Mouse (Mus musculus) urinary bladder, postnatal 4 days (tissue): ENCODE data around the gene Ncmap.
"Not testable (repeated sequence)": the region's sequence is repeated elsewhere in the genome, so short reads cannot be mapped to it uniquely, and the experiment has no call there.

Experiments used
- DNase-seq, 2 experiments: peaks; one replicate each; pipeline ENCODE4 v3.0.0; 2021 to 2022; ENCODE audit warnings: low spot score in 2 of 2

Gene Ncmap

DNA sequence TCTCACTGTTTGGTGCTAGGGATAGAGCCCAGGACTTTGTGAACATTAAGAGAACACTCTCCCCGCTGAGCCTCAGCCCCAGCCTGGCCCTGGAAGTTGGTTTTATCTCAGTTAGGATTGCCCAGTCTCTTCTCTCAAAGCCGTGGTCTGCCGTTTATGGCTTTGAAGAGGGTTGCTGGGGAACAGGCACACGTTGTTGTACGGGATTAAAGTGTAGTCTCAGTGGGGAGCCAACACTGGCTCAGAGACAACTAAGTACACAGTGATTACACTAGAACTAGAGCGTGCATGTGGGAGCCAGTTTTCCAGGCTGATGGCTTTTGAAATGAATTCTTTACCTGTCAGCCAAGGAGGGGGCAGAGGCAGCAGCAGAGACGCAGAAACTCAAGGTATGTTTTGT, 3.9 kb upstream of the Ncmap start:
- DNase-seq, result no peak

DNA sequence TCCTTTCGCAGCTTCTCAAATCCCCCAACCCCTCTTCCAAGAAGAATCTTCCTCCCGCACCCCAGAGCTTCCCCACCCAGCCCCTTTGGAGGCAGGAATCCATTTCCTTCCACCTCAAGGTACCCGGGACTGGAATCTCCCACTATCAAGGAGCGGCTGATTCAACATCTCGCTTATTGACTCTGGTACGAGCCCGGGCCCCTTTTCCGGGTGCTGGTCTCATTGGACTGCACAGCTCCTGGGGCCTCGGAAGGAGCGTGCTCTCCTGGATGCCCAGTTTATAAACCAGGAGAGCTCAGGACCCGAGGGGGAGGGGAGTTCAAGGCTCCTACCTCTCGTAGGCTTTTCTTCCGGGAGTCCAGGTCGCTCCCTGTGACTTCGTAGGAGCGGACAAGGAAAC, 476 bp downstream of the Ncmap start:
- DNase-seq, result no peak

DNA sequence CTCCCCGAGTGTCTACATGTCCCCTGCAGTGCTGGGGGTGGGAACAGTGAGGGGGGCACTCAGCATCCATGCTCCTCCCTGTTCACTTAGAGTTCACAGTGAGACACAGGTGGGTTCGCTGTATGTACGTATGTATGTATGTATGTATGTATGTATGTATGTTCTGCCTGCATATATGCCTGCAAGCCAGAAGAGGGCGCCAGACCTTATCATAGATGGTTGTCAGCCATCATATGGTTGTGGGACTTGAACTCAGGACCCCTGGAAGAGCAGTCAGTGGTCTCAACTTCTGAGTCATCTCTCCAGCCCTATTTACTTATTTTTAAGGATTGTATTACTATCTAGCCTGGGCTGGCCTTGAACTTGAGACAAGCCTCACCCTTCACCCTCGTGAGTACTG, 1.7 kb downstream of the Ncmap start:
- DNase-seq, result no peak

DNA sequence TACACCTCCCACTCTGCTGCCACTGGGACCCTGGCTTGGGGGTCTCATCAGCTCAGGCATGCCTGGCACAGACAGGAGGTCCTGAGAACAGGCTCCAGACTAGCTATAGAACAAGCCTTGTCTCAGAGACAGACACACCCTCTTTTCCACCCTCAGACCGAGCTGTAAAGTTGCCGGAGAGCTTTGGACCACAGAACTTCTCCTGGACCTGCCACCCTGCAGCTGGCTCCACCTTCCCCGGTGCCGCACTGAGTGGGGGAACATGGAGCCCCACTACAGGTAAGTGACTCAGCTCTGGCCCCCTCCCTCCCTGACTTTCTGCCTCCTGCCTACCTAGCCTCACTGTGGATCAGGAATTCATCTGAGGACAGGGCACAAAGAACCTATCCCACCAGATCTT, 2.7 kb downstream of the Ncmap start:
- no peak for DNase-seq

DNA sequence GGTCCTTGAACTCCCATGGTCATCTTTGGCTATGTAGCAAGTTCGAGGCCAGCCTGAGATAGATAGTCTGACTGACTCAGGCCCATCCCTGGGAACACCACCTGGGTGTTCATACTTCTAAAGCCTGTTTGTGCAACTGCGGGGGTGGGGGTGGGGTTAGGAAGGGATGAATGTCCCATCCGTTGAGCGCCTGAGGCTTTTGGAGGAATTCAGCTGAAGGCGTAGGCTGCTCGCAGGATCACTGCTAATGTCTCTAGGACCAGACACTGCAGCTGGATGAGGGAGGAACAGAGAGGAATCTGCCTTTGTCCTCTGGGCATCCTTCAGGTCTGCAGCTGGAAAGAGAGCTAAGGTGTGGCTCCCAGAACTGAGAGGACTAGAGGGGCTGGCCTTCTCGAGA, 3.4 kb downstream of the Ncmap start:
- DNase-seq, result no peak

DNA sequence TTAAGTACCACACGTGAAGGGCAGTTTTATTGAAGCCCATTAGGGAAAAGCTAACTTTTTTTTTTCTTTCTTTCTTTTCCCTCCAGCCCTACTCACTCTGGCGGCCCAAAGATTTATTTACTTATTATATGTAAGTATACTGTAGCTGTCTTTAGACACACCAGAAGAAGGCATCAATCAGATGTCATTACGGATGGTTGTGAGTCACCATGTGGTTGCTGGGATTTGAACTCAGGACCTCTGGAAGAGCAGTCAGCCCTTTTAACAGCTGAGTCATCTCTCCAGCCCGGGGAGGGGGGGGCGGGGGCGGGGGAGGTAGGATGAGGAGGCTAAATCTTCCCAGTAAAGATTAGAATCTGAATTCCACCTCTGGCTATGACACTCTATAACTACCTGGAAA, 4.6 kb downstream of the Ncmap start:
- no peak for DNase-seq

DNA sequence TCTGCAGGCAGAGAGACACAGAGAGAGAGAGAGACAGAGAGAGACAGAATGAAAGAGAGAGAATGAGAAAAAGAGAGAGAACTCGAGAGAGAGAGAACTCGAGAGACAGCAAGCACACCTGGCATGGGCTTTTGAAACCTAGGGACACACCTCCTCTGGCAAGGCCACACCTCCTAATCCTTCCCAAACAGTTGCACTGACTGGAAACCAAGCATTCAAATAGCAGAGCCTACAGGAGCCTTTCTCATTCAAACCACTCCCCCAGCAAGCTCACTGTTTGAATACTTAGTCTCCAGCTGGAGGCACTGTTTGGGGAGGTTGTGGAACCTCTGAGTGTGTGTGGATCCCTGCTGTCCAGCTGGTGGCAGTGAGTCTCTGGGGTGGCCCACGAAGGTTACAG, 5.2 kb downstream of the Ncmap start:
- no peak for DNase-seq

DNA sequence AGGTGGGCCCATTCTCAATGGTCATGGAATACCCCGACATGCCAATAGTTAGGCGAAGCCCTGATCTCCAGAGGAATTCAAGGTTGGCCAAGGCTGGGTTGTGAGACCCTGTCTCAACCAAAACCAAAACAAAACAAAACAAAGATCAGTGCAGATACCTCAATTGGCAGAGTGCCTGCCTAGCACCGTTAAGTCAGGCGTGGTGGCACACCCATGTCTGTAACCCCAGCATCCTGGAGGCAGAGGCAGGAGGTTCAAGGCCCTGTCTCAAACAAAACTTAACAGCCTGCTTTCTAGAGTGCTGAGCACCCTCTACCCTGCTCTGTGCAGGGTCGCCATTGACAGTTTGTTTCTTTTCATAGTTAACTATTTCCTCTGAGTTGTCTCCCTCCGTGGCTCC, 7.0 kb downstream of the Ncmap start:
- no peak for DNase-seq

DNA sequence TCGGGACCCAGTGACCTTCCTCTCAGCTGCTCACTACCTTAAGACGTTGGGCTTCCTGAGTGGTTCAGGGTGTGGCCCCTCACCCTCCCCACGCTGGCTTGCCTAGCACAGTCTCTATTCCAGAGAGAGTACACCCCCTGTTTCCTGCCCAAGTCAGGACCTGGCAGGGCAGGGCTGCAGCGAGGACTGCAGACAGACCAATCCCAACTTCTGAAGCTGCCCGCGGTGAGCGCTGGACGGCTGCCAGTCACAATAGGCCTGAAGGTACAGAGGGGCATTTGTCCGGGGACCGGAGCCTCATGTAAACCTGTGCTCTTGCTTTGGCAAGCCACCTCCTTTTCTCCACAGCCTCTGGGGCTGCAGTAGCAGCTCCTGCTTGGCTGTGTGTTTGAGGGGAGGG, 12.4 kb downstream of the Ncmap start:
- no peak for DNase-seq

DNA sequence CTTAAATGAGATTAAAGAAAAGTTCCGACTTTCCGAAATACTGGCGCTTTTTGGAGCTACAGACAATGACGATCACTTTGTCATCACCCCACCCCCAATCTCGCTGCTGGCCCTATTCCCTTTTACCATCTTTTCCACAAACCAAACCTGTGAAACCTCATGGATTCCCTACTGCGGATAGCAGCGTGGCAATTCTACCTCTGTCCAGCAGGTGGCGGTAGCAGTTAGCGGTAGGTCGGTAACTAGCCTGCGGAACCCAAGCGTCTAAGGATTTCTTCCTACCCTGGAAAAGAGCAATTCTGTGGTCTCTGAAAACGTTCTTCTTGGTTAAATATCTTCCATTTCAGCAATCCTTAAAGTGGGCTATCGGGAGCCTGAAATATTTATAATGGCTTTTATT, 15.7 kb downstream of the Ncmap start:
- peak; percentile 45 to 75 for DNase-seq

DNA sequence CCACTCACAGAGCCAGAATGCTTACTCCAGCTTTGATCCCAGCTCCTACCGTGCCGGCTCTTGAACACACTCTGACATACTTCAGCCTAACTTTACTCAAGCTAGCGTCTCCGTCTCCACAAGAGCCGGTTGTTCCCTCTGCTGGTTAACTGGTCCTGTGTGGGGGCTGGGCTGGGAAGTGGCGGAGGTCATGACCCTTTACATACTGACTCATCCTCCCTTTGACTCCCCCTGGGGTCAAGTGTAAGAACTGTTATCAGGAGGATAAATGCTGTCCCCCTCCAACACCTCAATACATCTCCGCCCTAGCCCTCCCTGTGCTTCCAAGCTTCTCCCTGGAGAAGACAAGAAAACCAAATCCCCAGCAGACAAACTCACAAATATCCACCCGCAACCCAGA, 16.7 kb downstream of the Ncmap start:
- DNase-seq, result no peak

DNA sequence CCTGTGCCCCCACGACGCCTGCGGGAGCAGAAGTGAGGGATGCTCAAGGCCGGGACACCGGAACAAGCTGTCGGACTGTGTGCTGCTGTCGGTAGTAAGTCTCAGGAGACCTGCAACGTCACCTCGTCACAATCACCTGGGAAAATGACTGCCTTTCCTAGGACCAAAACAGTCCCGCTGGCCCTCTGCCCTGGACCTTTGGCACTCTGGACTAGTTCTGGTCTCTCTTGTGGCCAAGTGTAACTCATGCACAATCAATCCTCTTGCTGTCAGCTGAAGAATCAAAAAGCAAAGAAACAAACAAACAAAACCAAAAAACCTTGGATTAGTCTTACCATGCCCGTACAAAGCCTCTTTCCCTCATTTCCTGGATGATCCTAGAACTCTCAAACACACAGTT, 20.8 kb downstream of the Ncmap start:
- no peak for DNase-seq

DNA sequence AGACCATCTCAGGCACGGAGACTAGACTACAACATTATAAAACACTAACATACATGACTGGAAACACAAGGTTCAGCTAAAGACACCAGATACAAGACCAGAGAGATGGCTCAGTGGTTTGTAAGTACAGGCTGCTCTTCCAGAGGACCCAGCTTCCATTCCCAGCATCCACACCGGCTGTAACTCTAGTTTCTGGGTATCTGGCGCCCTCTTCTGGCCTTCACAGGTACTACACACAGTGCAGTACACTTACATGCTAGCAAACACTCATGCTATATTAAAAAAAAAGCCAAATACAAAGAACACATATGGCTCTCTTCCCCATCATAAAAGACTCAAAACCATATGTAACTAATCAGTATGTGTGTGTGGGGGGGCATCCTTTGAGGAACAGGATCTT, 22.6 kb downstream of the Ncmap start:
- DNase-seq, result no peak

DNA sequence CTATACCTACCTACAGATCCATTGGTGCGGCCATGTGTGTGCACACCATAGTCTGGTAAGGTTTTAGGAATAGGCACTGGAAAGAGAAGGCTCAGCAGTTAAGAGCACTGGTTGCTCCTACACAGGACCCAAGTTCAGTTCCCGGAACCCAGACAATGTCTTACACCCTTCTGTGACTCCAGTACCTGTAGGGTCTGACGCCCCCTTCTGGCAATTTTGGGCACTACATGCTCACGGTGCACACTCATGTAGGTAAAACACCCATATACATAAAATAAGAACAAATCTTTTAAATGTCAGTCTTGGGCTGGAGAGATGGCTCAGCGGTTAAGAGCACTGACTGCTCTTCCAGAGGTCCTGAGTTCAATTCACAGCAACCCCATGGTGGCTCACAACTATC, 24.7 kb downstream of the Ncmap start:
- DNase-seq, result peak in 1 of 2 experiments; percentile 56

DNA sequence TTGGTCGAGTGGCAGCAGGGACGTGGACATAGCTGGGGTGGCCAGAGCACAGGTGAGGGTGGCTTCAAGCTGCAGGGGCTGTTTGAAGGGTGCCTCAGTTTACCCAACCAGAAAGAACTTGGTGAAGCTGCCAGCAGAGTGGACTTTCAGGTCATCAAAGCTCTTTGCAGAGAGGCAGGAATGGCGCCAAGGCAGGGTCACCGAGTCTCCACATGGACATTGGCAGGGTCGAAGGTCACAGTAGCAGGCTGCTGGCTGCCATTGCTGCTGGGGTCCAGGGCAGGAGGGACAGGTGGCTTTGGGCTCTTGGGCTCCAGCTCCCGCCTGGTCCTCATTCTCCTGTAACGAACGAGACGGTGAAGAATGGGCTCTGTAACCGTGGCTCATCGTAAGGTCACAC, 27.7 kb downstream of the Ncmap start:
- DNase-seq, result no peak

DNA sequence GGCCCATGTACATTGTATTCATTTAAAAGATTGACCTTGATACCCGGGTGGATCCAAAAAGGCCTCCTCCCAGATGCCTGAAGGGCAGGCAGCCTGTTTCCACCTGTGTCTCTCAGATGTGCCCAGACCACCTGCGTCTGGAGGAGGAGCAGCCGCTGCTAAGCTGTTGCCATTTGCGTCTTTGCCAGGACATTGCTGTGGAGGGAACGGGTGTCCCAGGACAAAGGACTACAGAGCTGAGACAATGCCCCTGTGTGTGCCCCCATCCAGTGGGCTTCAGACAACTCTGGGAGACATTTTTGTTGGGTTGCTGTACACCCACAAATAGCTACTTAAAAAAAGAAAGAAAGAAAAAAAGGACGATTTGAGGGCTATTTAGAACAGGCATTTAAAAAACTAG, 35.2 kb downstream of the Ncmap start:
- no peak for DNase-seq

DNA sequence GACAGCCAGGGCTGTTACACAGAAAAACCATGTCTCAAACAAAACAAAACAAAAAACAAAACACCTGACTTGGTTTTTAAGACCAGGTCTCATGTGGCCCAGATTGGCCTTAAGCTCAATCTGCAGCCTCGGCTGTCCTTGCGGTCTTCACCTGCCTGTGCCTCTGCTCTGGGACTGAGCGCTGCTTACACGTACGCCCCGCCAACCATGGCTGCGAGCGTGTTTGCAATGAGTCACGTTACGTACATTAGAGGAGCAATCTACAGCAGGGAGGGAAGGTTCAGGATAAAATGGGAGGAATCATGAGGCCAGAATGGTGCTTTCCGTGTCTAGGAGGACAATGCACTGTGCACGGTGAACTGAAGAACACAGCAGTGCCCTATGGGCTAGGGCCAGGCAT, 36.3 kb downstream of the Ncmap start:
- no peak for DNase-seq

DNA sequence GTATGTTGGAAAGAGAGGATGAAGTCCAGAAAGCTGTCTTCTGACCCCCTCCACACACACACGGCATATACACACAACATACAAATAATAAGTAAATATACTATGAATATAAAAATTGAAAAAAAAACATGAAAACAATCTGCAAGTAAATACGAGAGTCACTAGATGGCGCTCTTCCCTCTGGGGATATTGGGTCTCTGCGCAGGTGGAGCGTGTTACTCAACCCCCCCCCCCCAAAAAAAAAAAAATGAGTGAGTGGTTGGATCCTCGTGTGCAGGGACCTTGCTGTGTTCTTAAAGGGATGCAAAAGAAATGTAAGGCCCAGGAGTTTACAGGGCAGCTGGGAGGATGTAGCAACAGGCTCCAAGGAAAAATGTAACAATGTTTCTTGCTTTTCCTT, 39.3 kb downstream of the Ncmap start:
- no peak for DNase-seq

DNA sequence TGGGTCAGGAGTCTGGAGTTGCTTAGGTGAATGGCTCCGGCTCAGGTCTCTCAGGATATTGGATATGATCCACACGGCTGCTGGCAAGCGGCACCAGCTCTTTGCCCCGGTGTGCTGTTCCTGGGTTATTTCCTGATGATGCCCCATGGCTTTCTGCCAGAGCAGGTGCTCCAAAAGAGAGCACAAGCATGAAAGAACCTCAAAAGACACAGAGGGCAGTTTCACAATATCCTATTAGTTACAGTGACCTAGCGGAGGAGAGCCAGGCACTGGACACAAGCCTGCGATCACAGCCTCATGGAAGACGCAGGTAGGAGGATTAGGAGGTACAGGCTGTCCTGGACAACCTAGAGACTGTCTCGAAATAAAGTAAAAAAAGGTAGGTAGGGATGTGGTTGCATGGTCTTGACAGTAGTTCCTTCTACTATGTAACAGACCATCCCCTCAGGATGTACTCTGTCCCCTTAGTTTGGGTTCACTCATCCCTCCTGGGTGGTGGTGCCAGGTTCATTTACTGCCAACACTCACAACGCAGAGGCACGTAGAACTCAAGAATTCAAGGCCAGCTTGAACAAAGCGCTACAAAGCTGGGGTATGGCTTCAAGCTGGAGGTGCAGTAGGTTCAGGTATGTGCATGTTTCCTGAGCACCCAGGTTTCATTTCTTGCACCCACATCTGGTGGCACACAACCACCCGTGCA, 40.7 kb downstream of the Ncmap start:
- no peak for DNase-seq

DNA sequence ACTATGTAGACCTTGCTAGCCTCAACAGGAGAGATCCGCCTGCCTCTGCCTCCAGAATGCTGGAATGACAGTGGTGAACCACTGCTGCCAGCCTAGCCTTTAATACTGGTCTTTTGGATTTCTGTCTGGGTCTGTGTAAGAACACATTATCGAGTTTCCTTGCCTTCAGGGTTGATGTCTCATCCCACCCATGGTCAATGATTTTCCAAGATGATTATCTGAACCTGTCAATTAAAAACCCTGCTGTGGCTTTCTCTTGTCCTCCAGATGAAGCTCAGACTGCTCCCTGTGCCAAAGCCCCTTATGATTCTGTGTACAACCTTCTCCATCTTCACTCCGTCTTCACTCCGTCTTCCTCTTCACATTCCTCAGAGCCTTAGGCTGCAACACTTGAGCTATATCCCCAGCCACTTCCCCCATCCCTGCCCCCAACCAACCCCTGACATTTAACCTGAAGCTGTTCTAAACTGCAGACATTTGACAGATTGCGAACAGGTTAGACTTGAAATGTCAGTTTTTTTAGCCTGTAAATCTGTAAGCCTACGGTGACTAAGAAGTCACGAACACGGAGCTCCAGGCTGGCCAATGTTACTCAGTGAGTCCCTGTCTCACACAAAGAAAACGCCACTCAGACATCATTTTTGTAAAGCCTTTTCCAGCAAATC, 42.0 kb downstream of the Ncmap start:
- no peak for DNase-seq

DNA sequence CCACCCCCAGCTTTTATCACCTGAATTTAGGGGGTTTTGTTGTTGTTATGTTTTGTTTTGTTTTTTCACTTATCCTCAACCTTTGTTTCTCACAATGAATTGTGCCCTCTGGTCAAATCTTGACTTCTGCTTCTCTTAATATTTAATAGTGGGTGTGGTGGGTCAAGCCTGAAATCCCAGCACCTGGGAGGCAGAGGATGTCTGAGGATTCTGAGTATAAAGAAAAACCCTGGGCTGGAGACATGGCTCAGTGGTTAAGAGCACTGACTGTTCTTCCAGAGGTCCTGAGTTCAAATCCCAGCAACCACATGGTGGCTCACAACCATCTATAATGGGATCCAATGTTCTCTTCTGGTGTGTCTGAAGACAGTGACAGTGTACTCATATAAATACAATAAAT, 43.3 kb downstream of the Ncmap start:
- DNase-seq, result not testable (repeated sequence)

DNA sequence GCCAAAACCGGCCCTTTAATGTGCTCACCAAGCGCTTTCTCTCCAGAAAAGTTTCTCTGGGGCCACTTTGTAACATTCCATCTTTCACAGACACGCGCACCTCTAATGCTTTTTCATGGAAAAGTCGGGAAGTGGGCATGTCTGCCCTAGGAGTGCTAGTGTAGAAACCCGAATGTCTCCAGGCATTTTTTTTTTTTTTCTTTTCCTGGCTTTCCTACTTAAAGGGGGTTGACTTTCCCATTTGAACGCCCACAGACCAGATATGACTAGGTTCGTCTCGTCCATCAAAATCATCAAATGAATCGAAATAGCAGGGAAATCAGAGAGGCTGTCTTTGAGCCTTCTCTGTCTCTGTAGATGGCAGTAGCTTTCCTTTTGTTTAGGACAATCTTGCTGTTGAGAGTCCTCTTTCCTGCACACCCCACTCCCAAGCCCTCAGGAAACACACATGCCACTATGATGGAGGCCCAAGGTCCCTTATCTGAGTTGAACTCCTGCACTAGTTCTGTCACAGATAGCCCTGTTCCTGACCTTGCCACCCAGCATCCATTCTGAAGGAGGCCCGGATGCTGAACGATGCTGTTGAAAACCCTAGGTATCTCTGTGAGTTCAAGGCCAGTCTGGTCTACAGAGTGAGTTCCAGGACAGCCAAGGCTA, 44.1 kb downstream of the Ncmap start:
- DNase-seq, result no peak

DNA sequence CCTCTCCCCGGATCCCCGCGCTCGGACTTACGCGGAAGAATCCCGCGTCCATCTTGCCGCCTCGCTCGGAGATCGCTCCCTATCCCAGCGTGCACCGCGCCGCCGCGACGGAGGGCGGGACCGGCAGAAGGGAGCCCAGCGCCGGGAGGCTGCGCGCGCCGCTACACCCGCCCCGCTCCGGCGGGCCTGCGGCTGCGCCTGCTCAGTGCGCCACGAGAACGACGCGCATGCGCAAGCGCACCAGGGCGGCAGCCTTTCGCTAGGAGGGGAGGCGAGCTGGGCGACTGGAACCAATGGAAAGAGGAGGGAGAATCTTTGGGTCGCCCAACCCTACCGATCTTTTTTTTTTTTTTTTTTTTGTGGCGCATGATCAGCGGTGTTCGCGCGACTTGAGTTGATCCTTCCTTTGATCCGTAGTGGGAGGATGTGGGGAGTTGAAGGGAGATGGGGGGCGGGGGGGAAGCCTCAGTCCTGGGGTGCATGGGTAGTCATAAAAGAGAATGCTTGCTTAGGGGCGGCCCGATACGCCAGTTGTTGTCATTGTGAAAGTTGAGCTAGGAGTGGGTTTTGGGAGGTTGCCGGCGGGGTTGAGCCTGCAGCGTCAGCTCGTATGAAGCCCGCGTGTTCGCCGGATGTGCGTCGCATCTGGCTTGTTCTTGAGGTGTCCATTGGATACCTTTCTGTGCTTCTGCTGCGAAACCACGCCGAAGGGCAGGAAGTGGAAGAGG, 44.8 kb downstream of the Ncmap start, which contains the start of gene Srrm1:
TSS of gene Srrm1 (minus strand) at position 256 of the 728 bp plus-strand sequence.
- peak; percentile 98 to 100 for DNase-seq
